Mouse (Mus musculus): ENCODE measurements around the gene Cuta. TPM values are rescaled to one million over a fixed set of nuclear protein-coding genes. Genes with fewer than 3 reads are reported as not detected.
A peak's percentile ranks its signal among the peaks of the same experiment; 100 is the strongest.

Gene Cuta
- polyA plus RNA-seq, 1 experiment from 2014 or later, result 163 TPM

DNA sequence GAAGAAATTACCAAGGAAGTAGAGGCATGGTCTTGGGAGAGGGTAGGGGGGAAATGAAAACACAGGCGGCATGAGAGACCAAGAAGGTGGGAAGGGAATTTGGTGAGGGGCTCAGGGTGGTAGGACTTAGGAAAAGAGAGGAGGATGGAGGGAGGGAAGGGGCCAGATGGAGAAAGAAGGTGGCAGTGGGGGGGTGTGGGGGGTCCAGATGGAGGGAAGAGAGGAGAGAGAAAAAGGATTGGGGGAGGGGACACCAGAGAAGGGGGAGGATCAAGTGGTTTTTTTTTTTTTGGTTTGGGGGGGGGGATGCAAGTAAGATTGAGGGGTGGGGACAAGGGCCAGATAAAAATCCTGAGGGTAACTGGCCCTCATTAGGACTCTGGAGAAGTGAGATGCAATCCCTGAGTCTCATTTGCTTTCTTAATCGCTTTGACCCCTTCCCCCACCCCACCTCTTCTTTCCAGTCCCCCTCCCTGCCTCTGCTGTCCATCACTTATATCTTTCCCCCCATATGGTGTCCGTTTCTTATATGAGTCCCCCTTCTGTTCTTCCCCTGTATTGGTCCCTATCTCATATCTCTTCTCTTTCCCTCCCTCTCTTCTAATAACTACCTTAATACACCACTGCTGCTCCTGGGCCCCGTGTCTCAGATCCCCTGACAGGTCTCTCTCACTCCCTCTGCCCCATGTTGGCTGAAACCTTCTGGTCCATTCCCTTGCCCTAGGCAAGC lies 2.6 kb upstream of the Cuta start:
- no peak for ATAC-seq (replicated peaks; ENCODE audit: extremely low read depth, insufficient read depth, low FRiP score)
- H3K4me1 ChIP-seq (ENCODE audit: control insufficient read depth, insufficient read depth, low read length), result peaks cover 32% of the 10 kb centered on the region

DNA sequence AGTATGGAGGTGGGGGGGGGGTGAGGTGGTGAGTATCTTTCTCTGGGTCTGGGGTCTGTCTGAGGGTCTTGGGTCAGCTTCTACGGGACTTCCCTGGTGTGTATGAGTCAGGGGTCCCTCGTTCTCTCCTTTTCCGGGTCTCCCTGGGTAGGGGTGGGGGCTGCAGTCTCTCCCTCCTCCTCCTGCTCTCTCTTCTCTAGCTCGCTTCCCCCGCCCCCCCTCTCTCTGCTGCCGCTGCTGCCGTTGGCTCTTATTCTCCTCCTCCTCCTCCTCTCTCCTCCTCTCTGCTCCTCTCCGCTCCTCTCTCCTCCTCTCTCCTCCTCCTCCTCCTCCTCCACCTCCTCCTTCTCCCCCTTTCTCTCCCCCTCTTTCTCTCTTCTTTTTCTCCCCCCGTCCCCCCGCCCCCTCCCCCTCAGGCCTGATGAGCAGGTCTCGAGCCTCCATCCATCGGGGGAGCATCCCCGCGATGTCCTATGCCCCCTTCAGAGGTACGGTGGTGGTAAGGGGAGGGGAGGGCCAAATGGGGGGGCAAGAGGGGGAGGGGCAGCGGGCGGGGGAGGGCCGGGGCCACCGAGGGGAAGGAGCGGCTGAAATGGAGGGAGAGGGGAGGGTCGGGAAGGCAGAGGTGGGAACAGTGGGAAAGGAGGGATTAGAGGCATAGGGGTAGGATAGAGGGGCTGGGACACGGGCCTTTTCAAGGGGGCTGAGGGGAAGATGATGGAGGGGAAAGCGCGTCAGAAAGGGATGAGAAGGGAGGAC lies 1.8 kb upstream of the Cuta start, which contains the start of gene Syngap1:
Syngap1 (plus strand) TSS at position 223 of the 759 bp plus-strand sequence.
- WGBS, result 5% methylated on average over 22 of the region's 24 CpGs
- peaks cover 27% of the 10 kb centered on the region for H3K4me1 ChIP-seq (ENCODE audit: control insufficient read depth, insufficient read depth, low read length)
- ATAC-seq (replicated peaks; ENCODE audit: extremely low read depth, insufficient read depth, low FRiP score), result no peak

More for the DNA sequence above, 2.6 kb upstream of the Cuta start:
- Histone ChIP-seq H3K9me3 (replicated peaks; ENCODE audit: control insufficient read depth, low read length) (no peaks in the 10 kb centered on the region), H3K9ac (ENCODE audit: low read length) (peak overlapping the region; percentile 65), H3K4me2 (ENCODE audit: low read depth, low read length) (peak overlapping the region; percentile 82), H3K4me3 (ENCODE audit: low read length) (peak overlapping the region; percentile 49), H3K27me3 (ENCODE audit: control insufficient read depth, insufficient read depth, low read length) (no peaks in the 10 kb centered on the region), H3K27ac (ENCODE audit: low read length) (no peak overlapping the region), H3K36me3 (ENCODE audit: control insufficient read depth, insufficient read depth) (no peaks in the 10 kb centered on the region)
- 16% methylated on average over 3 of the region's 4 CpGs for WGBS

DNA sequence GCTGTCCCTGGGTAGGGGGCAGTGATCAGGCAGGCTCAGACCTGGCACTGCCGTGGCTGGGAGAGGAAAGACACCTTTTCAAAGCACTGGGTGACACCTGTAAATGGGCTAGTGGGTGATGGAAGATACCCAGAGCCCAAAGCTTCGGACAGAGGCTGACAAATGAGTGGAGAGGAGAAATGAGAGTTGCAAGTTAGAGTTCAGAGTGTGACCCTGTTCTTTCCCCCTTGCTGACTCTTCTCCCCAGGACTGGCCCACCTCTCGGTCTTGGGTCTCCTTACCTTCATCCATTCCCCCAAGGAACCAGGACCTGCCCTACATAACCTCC lies 568 bp upstream of the Cuta start:
- 3% methylated on average over 3 of the region's 3 CpGs for WGBS
- Histone ChIP-seq H3K9me3 (replicated peaks; ENCODE audit: control insufficient read depth, low read length) (no peaks in the 10 kb centered on the region), H3K9ac (ENCODE audit: low read length) (peak overlapping the region; percentile 91), H3K4me1 (ENCODE audit: control insufficient read depth, insufficient read depth, low read length) (peaks cover 20% of the 10 kb centered on the region), H3K4me2 (ENCODE audit: low read depth, low read length) (peak overlapping the region; percentile 92), H3K4me3 (ENCODE audit: low read length) (peak overlapping the region; percentile 87), H3K27me3 (ENCODE audit: control insufficient read depth, insufficient read depth, low read length) (no peaks in the 10 kb centered on the region), H3K27ac (ENCODE audit: low read length) (peak overlapping the region; percentile 97), H3K36me3 (ENCODE audit: control insufficient read depth, insufficient read depth) (peaks cover 5% of the 10 kb centered on the region)
- no peak for ATAC-seq (replicated peaks; ENCODE audit: extremely low read depth, insufficient read depth, low FRiP score)

More for the DNA sequence above, 1.8 kb upstream of the Cuta start, which contains the start of gene Syngap1:
- peak within 1 kb of the TSS; percentile 91 for H3K9ac ChIP-seq (ENCODE audit: low read length)
- H3K4me2 ChIP-seq (ENCODE audit: low read depth, low read length), result peak within 1 kb of the TSS; percentile 92
- no peaks in the 10 kb centered on the region for H3K9me3 ChIP-seq (replicated peaks; ENCODE audit: control insufficient read depth, low read length)
- H3K27me3 ChIP-seq (ENCODE audit: control insufficient read depth, insufficient read depth, low read length), result no peaks in the 10 kb centered on the region
- peak within 1 kb of the TSS; percentile 87 for H3K4me3 ChIP-seq (ENCODE audit: low read length)
- 0 out of 2 replicates have a peak, but pooled peaks cover 2% of the 10 kb centered on the region for H3K36me3 ChIP-seq (ENCODE audit: control insufficient read depth, insufficient read depth)
- H3K27ac ChIP-seq (ENCODE audit: low read length), result peak within 1 kb of the TSS; percentile 97

DNA sequence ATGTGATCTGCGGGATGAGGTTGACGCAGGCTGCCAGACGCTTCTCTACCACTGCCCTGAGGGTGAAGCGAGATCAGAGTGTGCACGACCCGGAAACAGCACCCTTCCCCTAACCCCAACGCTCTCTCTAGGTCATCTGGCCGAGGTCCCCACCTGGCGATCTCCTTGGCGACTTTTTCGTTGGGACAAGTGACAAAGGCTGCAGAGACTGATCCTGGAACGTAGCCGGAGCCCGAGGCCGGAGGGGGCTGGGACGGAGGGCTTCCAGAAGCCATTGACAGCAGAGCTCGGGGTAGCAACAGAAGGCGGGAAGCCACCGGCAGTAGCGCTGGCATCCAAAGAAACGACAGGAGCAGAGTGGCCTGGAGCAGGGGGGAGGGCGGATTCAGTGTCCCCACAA lies 638 bp downstream of the Cuta start:
- no peaks in the 10 kb centered on the region for H3K27me3 ChIP-seq (ENCODE audit: control insufficient read depth, insufficient read depth, low read length)
- H3K4me1 ChIP-seq (ENCODE audit: control insufficient read depth, insufficient read depth, low read length), result peaks cover 24% of the 10 kb centered on the region
- peak overlapping the region; percentile 81 for H3K9ac ChIP-seq (ENCODE audit: low read length)
- peak overlapping the region; percentile 92 for H3K27ac ChIP-seq (ENCODE audit: low read length)
- peak overlapping the region; percentile 87 for H3K4me3 ChIP-seq (ENCODE audit: low read length)
- H3K36me3 ChIP-seq (ENCODE audit: control insufficient read depth, insufficient read depth), result peaks cover 9% of the 10 kb centered on the region
- H3K4me2 ChIP-seq (ENCODE audit: low read depth, low read length), result peak overlapping the region; percentile 93
- no peaks in the 10 kb centered on the region for H3K9me3 ChIP-seq (replicated peaks; ENCODE audit: control insufficient read depth, low read length)
- under 1% methylated on average over 22 of the region's 22 CpGs for WGBS
- ATAC-seq (replicated peaks; ENCODE audit: extremely low read depth, insufficient read depth, low FRiP score), result no peak

DNA sequence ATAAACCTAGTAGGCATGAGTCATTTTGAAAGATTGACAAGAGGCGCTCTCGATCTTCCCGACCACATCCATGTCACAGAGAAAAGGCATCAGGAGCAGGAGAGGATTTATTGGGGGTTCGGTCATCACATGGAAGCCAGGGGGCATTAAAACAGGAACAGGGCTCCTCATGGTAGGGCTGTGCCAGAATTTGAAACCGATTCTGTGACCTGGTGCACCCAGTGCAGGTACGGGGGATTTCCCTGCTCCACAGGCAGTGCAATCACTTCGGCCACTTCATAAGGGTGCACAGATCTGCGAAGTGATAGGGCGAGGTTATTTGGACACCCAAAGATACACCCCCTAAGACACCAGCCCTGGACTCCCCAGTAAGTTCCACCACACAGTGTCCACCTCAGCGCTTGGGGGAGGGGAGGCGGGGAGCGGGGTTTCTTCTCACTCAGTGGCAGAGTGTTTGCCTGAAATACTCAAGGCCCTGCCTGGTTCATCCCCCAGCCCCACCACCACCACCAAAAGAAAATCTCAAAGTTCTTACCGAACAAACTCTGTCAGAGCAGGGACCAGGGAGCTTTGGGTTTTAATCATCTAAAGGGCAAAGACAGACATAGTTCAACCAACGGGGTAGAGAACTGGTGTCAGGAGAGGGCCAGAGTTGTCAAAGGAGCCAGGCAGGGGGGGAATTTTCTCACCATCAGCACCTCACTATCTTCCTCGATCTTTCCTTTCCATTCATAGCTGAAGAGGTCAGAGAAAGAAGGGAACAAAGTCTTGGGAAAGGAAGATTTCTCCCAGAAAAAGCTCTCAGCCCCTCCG lies 1.3 kb downstream of the Cuta start:
- 53% methylated on average over 16 of the region's 16 CpGs for WGBS

DNA sequence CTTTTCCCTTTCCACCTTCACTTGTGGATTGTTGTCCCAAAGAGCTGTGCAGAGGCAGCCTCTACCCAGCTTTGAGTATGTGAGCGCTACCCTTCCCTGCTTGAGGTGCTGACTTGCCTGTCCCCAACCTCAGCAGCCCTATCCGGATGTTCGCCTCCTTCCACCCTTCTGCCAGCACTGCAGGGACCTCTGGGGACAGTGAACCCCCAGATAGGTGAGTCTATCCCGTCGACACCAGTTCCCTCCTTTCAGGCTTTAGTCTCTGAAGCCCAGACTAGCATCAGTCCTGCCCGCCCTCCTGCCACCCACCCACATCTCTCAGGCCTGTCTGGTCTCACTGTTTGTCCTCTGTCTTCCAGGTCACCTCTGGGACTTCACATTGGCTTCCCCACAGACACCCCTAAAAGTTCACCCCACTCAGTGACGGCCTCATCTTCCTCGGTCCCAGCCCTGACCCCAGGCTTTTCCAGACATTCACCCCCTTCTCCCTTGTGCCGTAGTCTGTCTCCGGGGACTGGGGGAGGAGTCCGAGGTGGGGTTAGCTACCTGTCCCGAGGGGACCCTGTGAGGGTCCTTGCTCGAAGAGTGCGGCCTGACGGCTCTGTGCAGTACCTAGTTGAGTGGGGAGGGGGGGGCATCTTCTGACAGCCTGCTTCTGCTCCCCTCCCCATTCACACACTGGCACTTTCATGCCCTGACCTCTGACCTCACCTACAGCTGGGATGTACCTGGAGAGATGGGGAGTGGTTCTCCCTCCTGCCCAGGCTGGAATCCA lies 2.3 kb downstream of the Cuta start:
- Histone ChIP-seq H3K4me3 (ENCODE audit: low read length) (no peak overlapping the region), H3K4me2 (ENCODE audit: low read depth, low read length) (no peak overlapping the region), H3K27ac (ENCODE audit: low read length) (no peak overlapping the region), H3K27me3 (ENCODE audit: control insufficient read depth, insufficient read depth, low read length) (no peaks in the 10 kb centered on the region), H3K36me3 (ENCODE audit: control insufficient read depth, insufficient read depth) (peaks cover 9% of the 10 kb centered on the region), H3K9ac (ENCODE audit: low read length) (no peak overlapping the region), H3K9me3 (replicated peaks; ENCODE audit: control insufficient read depth, low read length) (no peaks in the 10 kb centered on the region), H3K4me1 (ENCODE audit: control insufficient read depth, insufficient read depth, low read length) (peaks cover 28% of the 10 kb centered on the region)
- WGBS, result 83% methylated on average over 15 of the region's 15 CpGs
- no peak for ATAC-seq (replicated peaks; ENCODE audit: extremely low read depth, insufficient read depth, low FRiP score)

More for the DNA sequence above, 1.3 kb downstream of the Cuta start:
- Histone ChIP-seq H3K9me3 (replicated peaks; ENCODE audit: control insufficient read depth, low read length) (no peaks in the 10 kb centered on the region), H3K36me3 (ENCODE audit: control insufficient read depth, insufficient read depth) (peaks cover 9% of the 10 kb centered on the region), H3K9ac (ENCODE audit: low read length) (peak overlapping the region; percentile 81), H3K27me3 (ENCODE audit: control insufficient read depth, insufficient read depth, low read length) (no peaks in the 10 kb centered on the region), H3K27ac (ENCODE audit: low read length) (peak overlapping the region; percentile 92), H3K4me2 (ENCODE audit: low read depth, low read length) (peak overlapping the region; percentile 93), H3K4me1 (ENCODE audit: control insufficient read depth, insufficient read depth, low read length) (peaks cover 28% of the 10 kb centered on the region), H3K4me3 (ENCODE audit: low read length) (peak overlapping the region; percentile 87)
- no peak for ATAC-seq (replicated peaks; ENCODE audit: extremely low read depth, insufficient read depth, low FRiP score)

DNA sequence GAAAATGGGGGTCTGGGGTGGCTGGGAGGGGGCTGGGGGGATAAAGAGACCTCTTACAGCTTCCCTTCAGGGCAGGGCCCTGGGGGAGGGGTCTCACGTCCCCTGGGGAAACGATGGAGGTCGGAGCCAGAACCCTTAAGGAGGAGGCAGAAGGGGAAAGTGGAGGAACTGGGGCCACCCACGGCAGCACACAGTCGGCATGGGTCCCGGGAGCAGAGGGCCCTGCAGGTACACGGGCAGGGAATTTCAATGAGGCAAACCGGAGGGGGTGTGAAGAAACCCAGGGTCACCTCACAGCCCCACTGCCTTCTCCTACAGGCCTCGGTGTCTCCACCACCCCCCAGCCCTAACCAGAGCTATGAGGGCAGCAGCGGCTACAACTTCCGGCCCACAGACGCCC lies 2.9 kb downstream of the Cuta start:
- Histone ChIP-seq H3K4me1 (ENCODE audit: control insufficient read depth, insufficient read depth, low read length) (peaks cover 28% of the 10 kb centered on the region), H3K36me3 (ENCODE audit: control insufficient read depth, insufficient read depth) (peaks cover 9% of the 10 kb centered on the region), H3K4me3 (ENCODE audit: low read length) (no peak overlapping the region), H3K9me3 (replicated peaks; ENCODE audit: control insufficient read depth, low read length) (no peaks in the 10 kb centered on the region), H3K27me3 (ENCODE audit: control insufficient read depth, insufficient read depth, low read length) (no peaks in the 10 kb centered on the region), H3K27ac (ENCODE audit: low read length) (no peak overlapping the region), H3K9ac (ENCODE audit: low read length) (no peak overlapping the region), H3K4me2 (ENCODE audit: low read depth, low read length) (no peak overlapping the region)
- no peak for ATAC-seq (replicated peaks; ENCODE audit: extremely low read depth, insufficient read depth, low FRiP score)
- WGBS, result 77% methylated on average over 12 of the region's 12 CpGs

DNA sequence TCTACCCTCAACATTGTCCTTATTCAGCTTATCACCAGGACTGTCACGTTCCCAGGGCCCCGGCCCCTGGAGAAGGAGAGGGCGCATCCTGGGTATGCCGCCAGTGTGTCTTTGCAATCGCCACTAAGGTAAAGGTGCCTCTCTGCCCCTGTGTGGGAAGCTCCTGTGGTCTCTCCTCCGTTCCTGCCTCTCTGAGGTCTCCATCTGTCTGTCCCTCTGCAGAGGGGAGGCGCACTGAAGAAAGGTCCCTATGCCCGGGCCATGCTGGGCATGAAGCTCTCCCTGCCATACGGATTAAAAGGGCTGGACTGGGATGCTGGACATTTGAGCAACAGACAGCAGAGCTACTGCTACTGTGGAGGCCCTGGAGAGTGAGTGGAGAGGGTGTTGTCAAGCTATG lies 4.3 kb downstream of the Cuta start:
- Histone ChIP-seq H3K4me3 (ENCODE audit: low read length) (no peak overlapping the region), H3K4me1 (ENCODE audit: control insufficient read depth, insufficient read depth, low read length) (peaks cover 20% of the 10 kb centered on the region), H3K27me3 (ENCODE audit: control insufficient read depth, insufficient read depth, low read length) (no peaks in the 10 kb centered on the region), H3K9ac (ENCODE audit: low read length) (no peak overlapping the region), H3K36me3 (ENCODE audit: control insufficient read depth, insufficient read depth) (peaks cover 12% of the 10 kb centered on the region), H3K9me3 (replicated peaks; ENCODE audit: control insufficient read depth, low read length) (no peaks in the 10 kb centered on the region), H3K27ac (ENCODE audit: low read length) (no peak overlapping the region), H3K4me2 (ENCODE audit: low read depth, low read length) (no peak overlapping the region)
- whole genome bisulfite sequencing, result 93% methylated on average over 9 of the region's 9 CpGs
- ATAC-seq (replicated peaks; ENCODE audit: extremely low read depth, insufficient read depth, low FRiP score), result no peak
